Mouse (Mus musculus): ENCODE measurements around the gene Tmem69. TPM values are rescaled to one million over a fixed set of nuclear protein-coding genes. Genes with fewer than 3 reads are reported as not detected.
A peak's percentile ranks its signal among the peaks of the same experiment; 100 is the strongest.

The Tmem69 gene
- total RNA-seq (2015; ENCODE audit: low replicate concordance) (1.7 and 11.7 TPM in 2 replicates), total RNA-seq (2017; ENCODE audit: low replicate concordance) (3.5 and 4.5 TPM in 2 replicates)

GRCm38 (mm10) chr4:116555413-116556300, at the start of gene Tmem69:
Gene Tmem69 (minus strand): TSS chr4:116555936.
- ATAC-seq (replicated peaks; ENCODE audit: low FRiP score, poor library complexity, severe bottlenecking), result peak; percentile 23; the same call in 1 of the 2 replicates

GRCm38 (mm10) chr4:116596978-116597881, 41.5 kb upstream of the Tmem69 start:
- ATAC-seq (replicated peaks; ENCODE audit: low FRiP score, poor library complexity, severe bottlenecking), result peak; percentile 96

GRCm38 (mm10) chr4:116596379-116596778, 40.6 kb upstream of the Tmem69 start, which contains the start of gene Ccdc17:
Gene Ccdc17 (plus strand): TSS chr4:116596654.
- ATAC-seq (replicated peaks; ENCODE audit: low FRiP score, poor library complexity, severe bottlenecking), result no peak

GRCm38 (mm10) chr4:116595793-116596192, 40.1 kb upstream of the Tmem69 start:
- no peak for ATAC-seq (replicated peaks; ENCODE audit: low FRiP score, poor library complexity, severe bottlenecking)

GRCm38 (mm10) chr4:116558151-116558882, 2.6 kb upstream of the Tmem69 start:
- ATAC-seq (replicated peaks; ENCODE audit: low FRiP score, poor library complexity, severe bottlenecking), result no peak

GRCm38 (mm10) chr4:116557306-116558121, 1.8 kb upstream of the Tmem69 start, which contains the start of gene Gpbp1l1:
Gene Gpbp1l1 (plus strand): TSS chr4:116557658.
- peak; percentile 85 for ATAC-seq (replicated peaks; ENCODE audit: low FRiP score, poor library complexity, severe bottlenecking)

GRCm38 (mm10) chr4:116556561-116557305, 997 bp upstream of the Tmem69 start:
- ATAC-seq (replicated peaks; ENCODE audit: low FRiP score, poor library complexity, severe bottlenecking), result peak; percentile 89

- no peak for ATAC-seq (replicated peaks; ENCODE audit: low FRiP score, poor library complexity, severe bottlenecking)
Observed at GRCm38 (mm10) chr4:116553035-116553434, 2.7 kb downstream of the Tmem69 start.

GRCm38 (mm10) chr4:116550432-116550831, 5.3 kb downstream of the Tmem69 start:
- no peak for ATAC-seq (replicated peaks; ENCODE audit: low FRiP score, poor library complexity, severe bottlenecking)

GRCm38 (mm10) chr4:116537737-116538136, 18.0 kb downstream of the Tmem69 start:
- no peak for ATAC-seq (replicated peaks; ENCODE audit: low FRiP score, poor library complexity, severe bottlenecking)

GRCm38 (mm10) chr4:116536351-116536750, 19.4 kb downstream of the Tmem69 start:
- ATAC-seq (replicated peaks; ENCODE audit: low FRiP score, poor library complexity, severe bottlenecking), result no peak

- ATAC-seq (replicated peaks; ENCODE audit: low FRiP score, poor library complexity, severe bottlenecking), result no peak
Observed at GRCm38 (mm10) chr4:116531109-116531508, 24.6 kb downstream of the Tmem69 start.

GRCm38 (mm10) chr4:116507425-116508218, 48.1 kb downstream of the Tmem69 start, which contains the start of gene Ipp:
Gene Ipp (plus strand): TSS chr4:116507549.
- peak; percentile 98 for ATAC-seq (replicated peaks; ENCODE audit: low FRiP score, poor library complexity, severe bottlenecking)

GRCm38 (mm10) chr4:116506886-116507424, 48.8 kb downstream of the Tmem69 start:
- ATAC-seq (replicated peaks; ENCODE audit: low FRiP score, poor library complexity, severe bottlenecking), result peak; percentile 48

All from erythroblast, adult 5-6 weeks (primary cell).